In genomic region chr1:160713383-160713782, GRCm38 (mm10) we compare ENCODE assay signal across 25 mouse cellular contexts.
"Had no signal": no experiment of that assay in that cellular context is flagged by ENCODE, and none has a peak within 500 bp of the region (broad histone marks: within the 10 kb centered on the region; RNA-seq: fewer than 3 reads in every experiment).

No protein-coding gene starts in this region.

- ATAC-seq: liver, postnatal 0 days; lung, postnatal 0 days; midbrain, embryonic 15.5 days had no signal

- H3K9ac ChIP-seq: kidney, embryonic 15.5 days; limb, embryonic 12.5 days; limb, embryonic 15.5 days; liver, embryonic 14.5 days; liver, postnatal 0 days; lung, embryonic 14.5 days; midbrain, embryonic 12.5 days; midbrain, embryonic 15.5 days; neural tube, embryonic 12.5 days; neural tube, embryonic 15.5 days had no signal

- H3K27me3 ChIP-seq: kidney, embryonic 15.5 days; limb, embryonic 12.5 days; limb, embryonic 15.5 days; midbrain, embryonic 12.5 days; midbrain, embryonic 15.5 days; neural tube, embryonic 12.5 days; neural tube, embryonic 15.5 days had no signal

- H3K4me3 ChIP-seq: kidney, embryonic 15.5 days; left cerebral cortex, adult 2 months; limb, embryonic 12.5 days; limb, embryonic 15.5 days; midbrain, embryonic 12.5 days; midbrain, embryonic 15.5 days; neural tube, embryonic 12.5 days; neural tube, embryonic 15.5 days had no signal

- DNase-seq: kidney, postnatal 10 days; kidney, postnatal 36 days; layer of hippocampus, postnatal 36 days; left cerebral cortex, postnatal 4 days; liver, postnatal 0 days; lung, embryonic 14.5 days; right cerebral cortex, adult 18-20 months; right cerebral cortex, postnatal 14 days; right cerebral cortex, postnatal 4 days; thymus, adult 2 months; thymus, postnatal 14 days; thymus, postnatal 4 days had no signal

- H3K4me1 ChIP-seq: kidney, embryonic 15.5 days; limb, embryonic 12.5 days; limb, embryonic 15.5 days; midbrain, embryonic 12.5 days; midbrain, embryonic 15.5 days; neural tube, embryonic 12.5 days; neural tube, embryonic 15.5 days had no signal

- H3K9me3 ChIP-seq: kidney, embryonic 15.5 days; limb, embryonic 12.5 days; limb, embryonic 15.5 days; midbrain, embryonic 12.5 days; midbrain, embryonic 15.5 days; neural tube, embryonic 12.5 days; neural tube, embryonic 15.5 days had no signal

- H3K27ac ChIP-seq: kidney, embryonic 15.5 days; left cerebral cortex, adult 2 months; limb, embryonic 12.5 days; limb, embryonic 15.5 days; liver, embryonic 14.5 days; macrophage; midbrain, embryonic 12.5 days; midbrain, embryonic 15.5 days; neural tube, embryonic 12.5 days; neural tube, embryonic 15.5 days; stomach, postnatal 0 days had no signal

- H3K4me2 ChIP-seq: kidney, embryonic 15.5 days; limb, embryonic 12.5 days; limb, embryonic 15.5 days; liver, embryonic 11.5 days; lung, embryonic 14.5 days; midbrain, embryonic 12.5 days; midbrain, embryonic 15.5 days; neural tube, embryonic 12.5 days; neural tube, embryonic 15.5 days had no signal

- H3K36me3 ChIP-seq: kidney, embryonic 15.5 days; limb, embryonic 12.5 days; limb, embryonic 15.5 days; midbrain, embryonic 12.5 days; midbrain, embryonic 15.5 days; neural tube, embryonic 12.5 days; neural tube, embryonic 15.5 days had no signal
